Mouse (Mus musculus) retina, embryonic 14.5 days (tissue): ENCODE measurements around the gene Pdia4.
"Not testable (repeated sequence)": the region's sequence is repeated elsewhere in the genome, so short reads cannot be mapped to it uniquely, and the experiment has no call there.

Experiments used
- DNase-seq: peaks from one replicate; pipeline ENCODE4 v3.0.0-alpha.2; 2015; ENCODE audit warnings: low spot score

The Pdia4 gene

DNA sequence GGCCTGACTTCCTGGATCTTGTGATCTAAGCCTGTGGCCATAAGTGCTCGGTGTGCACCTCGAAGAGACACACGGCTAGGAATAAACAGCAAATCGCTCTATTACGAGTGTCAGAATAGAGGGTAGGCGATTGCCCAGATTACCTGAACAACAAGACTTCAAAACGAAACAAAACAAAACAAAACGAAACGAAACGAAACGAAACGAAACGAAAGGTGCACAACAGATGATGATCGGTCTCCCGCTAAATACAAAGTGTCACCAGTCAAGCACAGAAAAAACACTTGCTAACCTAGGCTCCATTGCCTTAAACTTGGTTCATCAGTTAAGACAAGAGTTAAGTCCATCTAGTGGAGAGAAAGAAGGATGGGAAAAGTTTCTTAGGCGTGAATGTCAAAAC is 53.8 kb downstream of the Pdia4 start:
- DNase-seq = not testable (repeated sequence)

GRCm38 (mm10) chr6:47757849-47758248 is 55.4 kb downstream of the Pdia4 start:
- not testable (repeated sequence) for DNase-seq

- DNase-seq = not testable (repeated sequence)
Observed at GRCm38 (mm10) chr6:47757429-47757828, 55.8 kb downstream of the Pdia4 start.

- not testable (repeated sequence) for DNase-seq
Observed at GRCm38 (mm10) chr6:47753144-47753543, 60.1 kb downstream of the Pdia4 start.

DNA sequence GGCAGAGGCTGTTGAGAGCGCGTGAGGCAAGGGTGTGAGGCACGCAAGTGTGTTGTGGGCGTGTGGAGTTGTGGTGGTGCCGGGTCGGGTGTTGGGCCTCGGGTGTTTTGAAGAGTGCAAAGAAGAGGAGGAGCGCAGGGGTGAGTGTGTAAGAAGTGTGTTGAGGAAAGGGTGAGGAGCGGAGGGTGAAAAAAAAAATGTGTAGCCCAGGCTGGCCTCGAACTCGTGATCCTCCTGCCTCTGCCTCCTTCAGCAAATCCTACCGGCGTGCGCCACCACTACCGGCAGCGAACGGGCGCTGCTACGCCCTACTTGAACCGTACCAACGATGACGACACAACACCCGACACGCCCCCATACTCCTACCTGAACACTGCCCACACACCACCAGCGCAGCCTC is 64.9 kb downstream of the Pdia4 start:
- not testable (repeated sequence) for DNase-seq

DNA sequence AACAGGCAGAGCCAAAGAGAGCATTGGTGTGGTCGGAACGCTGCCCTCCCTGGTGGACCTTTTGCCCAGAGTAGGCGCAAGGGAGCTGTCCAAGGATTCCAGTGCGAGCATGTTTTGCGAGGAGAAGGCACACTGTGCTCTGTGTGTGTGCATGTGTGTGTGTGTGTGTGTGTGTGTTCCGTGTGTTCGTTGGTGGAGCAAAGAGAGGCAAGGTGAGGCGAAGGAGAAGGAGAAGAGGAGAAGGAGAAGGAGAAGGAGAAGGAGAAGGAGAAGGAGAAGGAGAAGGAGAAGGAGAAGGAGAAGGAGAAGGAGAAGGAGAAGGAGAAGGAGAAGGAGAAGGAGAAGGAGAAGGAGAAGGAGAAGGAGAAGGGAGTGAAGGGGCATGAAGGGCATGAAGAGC is 65.3 kb downstream of the Pdia4 start:
- not testable (repeated sequence) for DNase-seq
